Mouse (Mus musculus) embryo, embryonic 10 days (tissue): ENCODE measurements around the gene Kcnd1.
A peak's percentile ranks its signal among the peaks of the same experiment; 100 is the strongest.

Experiments used
- DNase-seq: peaks from one replicate; pipeline ENCODE4 v3.0.0-alpha.2; 2015; ENCODE audit warnings: low spot score

Kcnd1 gene

GRCm38 (mm10) chrX:7859191-7859753 lies 37.2 kb downstream of the Kcnd1 start:
- no peak for DNase-seq

GRCm38 (mm10) chrX:7863181-7863580 lies 41.1 kb downstream of the Kcnd1 start:
- no peak for DNase-seq

GRCm38 (mm10) chrX:7864551-7864950 lies 42.5 kb downstream of the Kcnd1 start:
- DNase-seq, result no peak

GRCm38 (mm10) chrX:7865343-7865742 lies 43.3 kb downstream of the Kcnd1 start:
- no peak for DNase-seq

GRCm38 (mm10) chrX:7865786-7866185 lies 43.7 kb downstream of the Kcnd1 start:
- no peak for DNase-seq

- DNase-seq, result no peak
Observed at GRCm38 (mm10) chrX:7867141-7867540, 45.1 kb downstream of the Kcnd1 start.

- DNase-seq, result no peak
Observed at GRCm38 (mm10) chrX:7868506-7868905, 46.4 kb downstream of the Kcnd1 start.

GRCm38 (mm10) chrX:7869826-7870225 lies 47.7 kb downstream of the Kcnd1 start:
- no peak for DNase-seq

- DNase-seq, result peak; percentile 87
Observed at GRCm38 (mm10) chrX:7878007-7878419, 55.9 kb downstream of the Kcnd1 start, which contains the start of gene Pim2. Gene Pim2, plus strand, starts transcription at chrX:7878262.

GRCm38 (mm10) chrX:7878495-7878894 lies 56.4 kb downstream of the Kcnd1 start:
- DNase-seq, result no peak

- DNase-seq, result peak; percentile 84
Observed at GRCm38 (mm10) chrX:7879819-7880218, 57.7 kb downstream of the Kcnd1 start.

GRCm38 (mm10) chrX:7883841-7884567 lies 61.9 kb downstream of the Kcnd1 start, which contains the start of gene Slc35a2:
Gene Slc35a2, plus strand, starts transcription at chrX:7884028.
- DNase-seq, result peak; percentile 89
